Mouse (Mus musculus) MEL (cell line): ENCODE data around the gene Pcbp3.

Experiments
- CTCF ChIP-seq, 3 experiments: IDR thresholded peaks in 2 of 3; conservative IDR thresholded peaks in 1 of 3; 2 replicates each; pipeline ENCODE4 v1.5.1; 2011 to 2012; ENCODE audit warnings: low read length in 3 of 3, low read depth in 2 of 3, mild to moderate bottlenecking in 2 of 3, improper control_type of control experiment in 1 of 3, inconsistent platforms in 1 of 3, mixed read lengths in 1 of 3, moderate library complexity in 1 of 3; ENCODE audit not compliant: control insufficient read depth in 1 of 3, insufficient read depth in 1 of 3, poor library complexity in 1 of 3, severe bottlenecking in 1 of 3
- E2F4 ChIP-seq: IDR thresholded peaks from 2 replicates; pipeline ENCODE4 v1.6.1; 2011; ENCODE audit warnings: low read depth, low read length, improper control_type of control experiment, borderline replicate concordance
- EP300 ChIP-seq, 2 experiments: IDR thresholded peaks; 2 replicates each; pipeline ENCODE4 v1.6.1; 2011; ENCODE audit warnings: improper control_type of control experiment in 2 of 2, low read length in 2 of 2, low read depth in 1 of 2, mild to moderate bottlenecking in 1 of 2
- MAZ ChIP-seq: IDR thresholded peaks from 2 replicates; pipeline ENCODE4 v1.6.1; 2012; ENCODE audit warnings: low read depth, mild to moderate bottlenecking, inconsistent platforms, low read length, improper control_type of control experiment
- MEF2A ChIP-seq: IDR thresholded peaks from 2 replicates; pipeline ENCODE4 v1.6.1; 2014; ENCODE audit warnings: low read depth, mild to moderate bottlenecking, inconsistent platforms, low read length, improper control_type of control experiment; ENCODE audit not compliant: poor library complexity, insufficient replicate concordance, severe bottlenecking; ENCODE audit errors: extremely low read depth
- MYC ChIP-seq: IDR thresholded peaks from 2 replicates; pipeline ENCODE4 v1.6.1; 2011; ENCODE audit warnings: low read depth, mild to moderate bottlenecking, low read length, improper control_type of control experiment, moderate library complexity
- POLR2A ChIP-seq, 2 experiments: IDR thresholded peaks; 2 replicates each; pipeline ENCODE4 v1.6.1; 2011 to 2012; ENCODE audit warnings: low read length in 2 of 2, mild to moderate bottlenecking in 2 of 2, control low read depth in 1 of 2, improper control_type of control experiment in 1 of 2, low read depth in 1 of 2, moderate library complexity in 1 of 2; ENCODE audit not compliant: control insufficient read depth in 1 of 2, insufficient read depth in 1 of 2, poor library complexity in 1 of 2
- ZNF384 ChIP-seq: IDR thresholded peaks from 2 replicates; pipeline ENCODE4 v1.6.1; 2012; ENCODE audit warnings: low read depth, mild to moderate bottlenecking, inconsistent platforms, low read length, improper control_type of control experiment

DNA sequence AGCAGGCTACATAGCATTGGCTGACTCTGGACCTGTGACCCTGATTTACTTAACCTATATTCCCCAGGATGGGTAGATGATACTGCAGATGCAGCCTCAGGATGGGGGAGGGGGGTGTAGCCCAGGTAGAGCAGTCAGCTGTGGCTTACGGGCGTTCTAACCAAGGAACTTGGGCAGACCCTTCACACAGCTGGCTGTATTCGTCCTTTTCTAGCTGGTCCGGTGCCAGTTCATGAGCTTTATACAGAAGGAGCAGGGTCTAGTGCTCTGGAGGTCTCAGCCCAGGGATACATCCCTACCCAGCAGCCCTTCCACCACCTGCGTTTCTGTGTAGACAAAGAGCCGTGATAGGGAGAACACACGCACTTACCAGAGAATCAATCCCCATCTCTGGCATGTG lies 234.4 kb downstream of the Pcbp3 start:
- no peak for TF ChIP-seq CTCF (IDR thresholded peaks at IDR 0.05 in 2 of 3, conservative IDR thresholded peaks at IDR 0.05 in 1 of 3; ENCODE audit: control insufficient read depth in 1 of 3, insufficient read depth in 1 of 3, low read depth in 2 of 3, low read length in 3 of 3, poor library complexity in 1 of 3, severe bottlenecking in 1 of 3)
- no peak for TF ChIP-seq POLR2A (IDR thresholded peaks at IDR 0.05; ENCODE audit: control insufficient read depth in 1 of 2, insufficient read depth in 1 of 2, low read depth in 1 of 2, low read length in 2 of 2, poor library complexity in 1 of 2)
- TF ChIP-seq MAZ, result no peak
- no peak for TF ChIP-seq E2F4
- TF ChIP-seq EP300 (IDR thresholded peaks at IDR 0.05; ENCODE audit: low read depth in 1 of 2, low read length in 2 of 2), result no peak
- no peak for TF ChIP-seq MYC
- TF ChIP-seq ZNF384, result no peak
- TF ChIP-seq MEF2A, result no peak
